Mouse (Mus musculus): ENCODE results near the gene Tatdn2. TPM values are rescaled to one million over a fixed set of nuclear protein-coding genes. Genes with fewer than 3 reads are reported as not detected.
A peak's percentile ranks its signal among the peaks of the same experiment; 100 is the strongest.

Gene Tatdn2
- total RNA-seq (2022), result 10 to 100 TPM; 41.0 to 65.6 (median 53.0) TPM

DNA sequence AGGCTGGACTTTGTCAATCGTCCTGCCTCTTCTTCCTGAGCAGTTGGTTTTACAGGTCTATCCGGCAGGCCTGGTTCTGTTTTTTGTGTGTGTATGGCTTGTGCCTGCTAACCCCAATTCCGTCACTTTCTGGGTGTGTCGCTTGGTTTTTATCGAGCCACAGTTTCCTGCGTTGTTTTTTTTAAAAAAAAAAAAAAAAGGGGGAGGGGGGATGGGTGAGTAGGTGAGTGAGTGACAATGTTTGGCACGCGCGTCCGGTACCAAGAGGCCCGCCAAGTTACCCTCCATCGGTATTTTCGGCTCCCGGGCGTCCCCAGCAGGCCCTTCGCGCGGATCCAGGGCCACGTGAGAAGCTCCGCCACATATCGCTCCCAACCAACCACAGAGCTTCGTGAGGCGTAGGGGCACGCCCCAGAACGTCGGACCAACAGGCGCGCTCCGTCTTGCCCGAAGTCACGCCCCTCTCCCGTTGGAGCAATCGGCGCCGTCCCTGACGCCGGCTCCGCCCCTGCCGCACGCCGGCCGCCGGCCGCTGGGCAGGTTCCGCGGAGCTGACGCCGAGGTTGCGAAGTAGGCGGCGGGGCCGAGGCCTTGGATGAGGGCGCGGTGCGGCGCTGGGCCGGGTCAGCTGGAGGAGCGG is at the start of gene Tatdn2:
TSS of gene Tatdn2 (plus strand) at position 469 of the 640 bp plus-strand sequence.
- DNase-seq (ENCODE audit: low spot score in 2 of 2), result peak; percentile 92 to 97

DNA sequence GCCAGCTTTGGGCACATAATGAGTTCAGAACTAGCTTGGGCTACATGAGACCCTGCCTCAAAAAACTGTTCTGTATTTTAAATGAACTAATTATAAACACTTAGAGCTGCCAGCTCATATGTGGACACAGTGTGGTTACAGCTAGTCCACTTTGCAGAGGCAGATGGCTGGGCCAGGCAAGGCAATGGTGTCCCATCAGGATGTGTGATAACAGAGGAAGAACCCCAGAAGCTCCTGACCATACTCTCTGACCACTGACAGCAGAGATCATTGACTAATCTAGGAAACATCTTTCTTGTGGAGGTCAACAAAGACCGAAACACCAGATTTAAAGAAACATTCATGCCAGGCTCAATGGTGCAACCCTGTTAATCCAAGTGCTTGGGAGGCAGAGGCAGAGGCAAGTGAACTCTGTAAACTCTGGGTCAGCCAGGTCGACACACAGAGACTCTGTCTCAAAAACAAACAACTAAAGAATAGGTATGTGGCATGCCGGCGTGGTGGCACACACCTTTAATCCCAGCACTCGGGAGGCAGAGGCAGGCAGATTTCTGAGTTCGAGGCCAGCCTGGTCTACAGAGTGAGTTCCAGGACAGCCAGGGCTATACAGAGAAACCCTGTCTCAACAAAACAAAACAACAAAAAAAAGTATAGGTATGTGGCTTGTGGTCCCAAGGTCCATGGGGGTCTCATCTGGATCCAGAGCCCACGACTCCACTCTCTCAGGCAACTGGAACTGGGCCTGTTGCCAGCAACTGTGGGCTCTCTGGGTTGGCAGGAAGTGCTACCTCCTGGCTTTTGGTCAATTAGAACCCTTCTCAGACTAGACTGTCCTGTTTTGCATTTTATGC is 47.3 kb upstream of the Tatdn2 start:
- DNase-seq (ENCODE audit: low spot score in 2 of 2), result no peak

DNA sequence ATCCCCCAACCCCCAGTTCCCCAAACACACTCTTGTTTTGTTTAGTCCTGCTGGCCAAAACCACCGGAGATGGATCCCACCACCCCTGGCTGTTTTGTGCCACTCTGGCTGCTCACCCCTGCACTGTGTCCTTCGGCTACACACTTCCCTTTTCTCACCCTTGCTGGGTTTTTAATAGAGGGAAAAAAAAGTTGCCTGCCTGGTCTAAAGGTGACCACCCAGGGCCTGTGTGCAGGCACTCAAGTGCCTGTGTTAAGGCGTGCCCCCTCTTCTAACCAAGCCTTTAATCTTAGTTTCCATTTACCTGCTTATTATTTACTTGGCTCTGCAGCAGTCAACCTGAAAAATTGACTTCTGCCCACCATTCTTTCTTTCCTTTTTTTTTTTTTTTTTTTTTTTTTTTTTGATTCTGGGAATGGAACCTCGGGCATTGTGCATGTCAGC is 46.6 kb upstream of the Tatdn2 start:
- DNase-seq (ENCODE audit: low spot score in 2 of 2), result no peak

DNA sequence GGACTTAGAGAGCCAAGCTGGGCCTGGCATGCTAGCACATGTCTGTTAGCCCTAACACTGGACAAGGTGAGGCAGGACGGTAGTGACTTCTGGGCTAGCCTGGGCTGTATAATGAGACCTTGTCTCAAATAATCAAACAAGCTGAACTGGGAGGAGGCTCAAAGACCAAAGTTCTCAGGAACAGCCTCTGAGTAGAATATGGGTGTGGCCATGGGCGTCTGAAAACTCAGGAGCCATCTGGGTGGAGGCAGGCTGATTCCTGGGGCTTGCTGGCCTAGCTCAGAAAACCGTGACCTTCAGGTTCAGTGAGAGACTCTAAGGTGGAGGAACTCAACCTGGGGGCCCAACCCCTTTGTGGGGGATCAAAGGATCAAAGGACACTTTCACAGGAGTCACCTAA is 45.2 kb upstream of the Tatdn2 start:
- DNase-seq (ENCODE audit: low spot score in 2 of 2), result no peak

DNA sequence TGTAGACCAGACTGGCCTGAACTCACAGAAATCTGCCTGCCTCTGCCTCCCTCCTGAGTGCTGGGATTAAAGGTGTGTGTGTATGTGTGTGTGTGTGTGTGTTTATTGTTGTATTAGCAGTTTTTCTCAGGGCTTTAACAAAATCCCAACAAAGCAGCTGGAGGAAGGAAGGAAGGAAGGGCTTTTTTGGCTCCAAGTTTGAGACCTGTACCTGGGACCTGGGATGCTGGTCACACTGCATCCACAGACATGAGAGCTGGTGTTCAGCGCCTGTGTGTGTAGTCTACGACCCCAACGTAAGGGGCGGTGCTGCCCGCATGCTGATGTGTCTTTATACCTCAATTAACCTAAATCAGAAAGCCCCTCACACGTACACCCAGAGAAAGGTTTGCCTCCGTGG is 43.3 kb upstream of the Tatdn2 start:
- no peak for DNase-seq (ENCODE audit: low spot score in 2 of 2)

DNA sequence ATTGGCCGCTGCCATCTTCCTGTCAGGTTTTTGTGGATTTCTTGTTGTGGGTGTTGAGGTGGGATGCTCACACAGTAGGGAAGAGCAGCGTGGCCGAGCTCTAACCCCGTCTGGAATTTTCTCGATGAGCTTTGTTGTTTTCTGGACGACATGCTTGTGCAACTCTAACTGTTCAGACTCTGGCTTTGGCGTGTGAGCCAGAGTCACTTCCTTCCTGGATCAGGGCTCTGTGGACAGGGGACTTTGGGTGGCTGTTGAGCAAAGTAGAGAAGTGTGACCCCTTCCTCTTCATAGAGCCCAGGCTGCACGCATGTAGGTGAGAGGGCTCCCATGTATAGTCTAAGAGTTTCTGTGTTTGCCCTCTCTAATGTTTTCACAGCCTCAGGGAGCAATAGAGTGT is 42.7 kb upstream of the Tatdn2 start:
- no peak for DNase-seq (ENCODE audit: low spot score in 2 of 2)

DNA sequence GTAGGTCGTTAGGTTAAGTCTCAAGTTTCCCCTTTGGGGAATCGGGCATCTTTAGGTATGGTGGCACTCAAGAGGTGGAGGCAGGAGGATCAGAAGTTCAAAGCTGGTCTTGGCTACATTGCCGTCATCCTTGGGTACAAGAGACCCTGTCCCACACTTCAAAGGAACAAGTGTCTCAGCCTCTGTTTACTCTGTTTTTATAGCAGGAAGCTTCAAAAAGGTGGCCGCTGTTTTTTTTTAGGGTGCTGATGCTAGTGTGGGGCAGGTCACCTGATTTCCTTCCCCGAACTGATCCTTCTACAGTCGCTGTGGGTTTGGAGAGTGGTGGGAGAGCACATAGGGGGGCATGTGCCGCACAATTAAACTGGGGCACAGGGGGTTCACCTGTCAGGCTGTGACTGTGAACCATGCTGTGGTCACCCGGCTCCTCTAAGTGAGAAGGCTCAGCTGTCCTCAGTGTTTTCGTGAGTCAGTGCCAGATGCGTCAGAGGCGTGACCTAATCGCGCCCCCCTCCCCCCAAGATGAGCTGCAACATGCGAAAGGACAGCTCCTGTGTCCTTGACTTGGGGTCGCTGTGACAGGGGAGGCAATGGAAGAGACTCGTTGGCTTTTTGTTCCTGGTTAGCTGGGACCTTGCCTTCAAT is 42.0 kb upstream of the Tatdn2 start:
- DNase-seq (ENCODE audit: low spot score in 2 of 2), result no peak

DNA sequence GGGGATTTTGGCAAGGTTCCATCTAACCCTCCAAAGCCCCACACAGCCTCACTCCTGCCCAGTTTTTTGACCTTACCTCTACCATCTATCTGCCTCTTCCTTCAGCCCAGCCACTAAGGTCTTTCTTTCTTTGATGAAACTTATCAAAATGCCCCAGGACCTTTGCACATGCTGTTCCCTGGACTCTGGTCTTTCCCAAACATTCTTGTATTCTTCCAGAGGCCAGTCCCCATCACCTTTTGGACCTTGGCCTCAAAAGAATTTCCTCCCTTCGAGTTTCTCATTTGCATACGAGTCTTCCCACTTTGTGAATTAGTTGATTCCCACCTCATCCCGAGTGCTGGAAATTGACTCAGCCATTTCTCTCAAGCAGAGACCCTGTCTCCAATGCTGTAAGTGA is 41.4 kb upstream of the Tatdn2 start:
- DNase-seq (ENCODE audit: low spot score in 2 of 2), result no peak

DNA sequence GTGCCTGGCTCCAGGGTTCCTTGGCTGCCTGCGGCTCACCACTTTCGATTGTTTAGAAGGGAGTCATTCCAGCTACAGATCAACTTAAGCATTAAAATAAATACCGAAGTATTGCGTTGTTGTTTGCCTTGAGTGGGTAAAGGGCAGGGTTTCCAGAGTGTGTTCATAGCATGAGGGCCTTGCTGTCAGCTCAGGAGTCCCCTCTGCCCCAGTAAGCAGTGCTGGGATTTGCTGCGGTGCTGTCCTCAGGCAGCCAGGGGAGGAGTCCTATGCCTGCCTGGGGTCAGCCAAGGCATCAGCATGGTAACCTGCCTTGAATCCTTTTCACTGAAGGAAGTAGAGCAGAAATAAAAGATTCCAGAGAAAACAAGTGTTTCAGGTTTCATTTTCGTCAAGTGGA is 40.0 kb upstream of the Tatdn2 start:
- DNase-seq (ENCODE audit: low spot score in 2 of 2), result no peak

DNA sequence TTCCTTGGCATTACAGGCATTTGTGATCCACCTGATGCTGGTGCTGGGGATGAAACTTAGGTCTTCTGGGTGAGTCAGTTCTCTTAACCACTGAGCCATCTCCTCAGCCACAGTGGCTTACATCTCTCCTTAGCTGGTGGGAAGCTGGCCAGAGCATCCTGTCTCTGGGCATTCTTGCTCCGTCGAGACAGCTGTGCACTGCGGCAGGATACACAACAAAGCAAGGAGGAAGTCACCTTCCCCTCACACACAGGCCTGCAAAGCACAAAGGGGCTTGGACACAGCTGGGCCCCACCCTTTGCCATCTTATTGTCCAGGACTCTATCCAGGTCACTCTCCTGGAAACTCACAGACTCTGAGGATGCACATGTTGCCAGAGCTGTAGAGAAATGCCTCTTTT is 38.6 kb upstream of the Tatdn2 start:
- no peak for DNase-seq (ENCODE audit: low spot score in 2 of 2)

DNA sequence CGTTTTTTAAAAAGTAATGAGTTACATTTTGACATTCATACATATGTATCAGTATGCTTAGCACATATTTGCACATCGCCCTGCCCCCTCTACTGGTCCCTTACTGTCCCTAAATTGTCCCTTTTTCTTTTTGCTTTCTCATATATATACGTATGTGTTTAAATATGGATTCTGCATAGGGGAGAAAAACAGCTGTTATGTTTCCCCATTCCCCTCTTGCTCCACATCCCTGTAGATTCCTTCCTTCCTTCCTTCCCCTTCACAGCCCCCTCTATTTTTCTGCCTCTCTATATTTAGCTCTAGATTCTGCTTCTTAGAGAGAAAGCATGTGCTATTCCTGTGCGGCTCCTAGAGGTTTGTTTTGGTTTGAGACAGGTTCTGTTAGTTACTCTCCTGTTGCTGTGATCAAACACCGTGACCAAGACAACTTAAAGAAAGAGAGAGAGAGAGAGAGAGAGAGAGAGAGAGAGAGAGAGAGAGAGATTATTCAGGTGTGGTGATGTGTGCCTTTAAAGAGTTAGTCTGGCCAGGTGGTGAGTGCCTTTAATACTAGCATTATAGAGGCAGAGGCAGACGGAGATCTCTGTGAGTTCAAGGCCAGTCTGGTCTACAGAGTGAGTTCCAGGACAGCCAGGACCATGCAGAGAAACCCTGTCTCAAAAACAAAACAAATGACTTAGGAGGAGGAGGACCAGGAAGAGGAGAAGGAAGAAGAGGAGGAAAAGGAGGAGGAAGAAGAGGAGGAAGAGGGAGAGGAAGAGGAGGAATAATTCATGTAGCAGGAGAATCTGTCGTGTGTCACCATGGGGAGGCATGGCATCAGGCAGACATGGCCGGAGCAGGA is 37.0 kb upstream of the Tatdn2 start:
- no peak for DNase-seq (ENCODE audit: low spot score in 2 of 2)

DNA sequence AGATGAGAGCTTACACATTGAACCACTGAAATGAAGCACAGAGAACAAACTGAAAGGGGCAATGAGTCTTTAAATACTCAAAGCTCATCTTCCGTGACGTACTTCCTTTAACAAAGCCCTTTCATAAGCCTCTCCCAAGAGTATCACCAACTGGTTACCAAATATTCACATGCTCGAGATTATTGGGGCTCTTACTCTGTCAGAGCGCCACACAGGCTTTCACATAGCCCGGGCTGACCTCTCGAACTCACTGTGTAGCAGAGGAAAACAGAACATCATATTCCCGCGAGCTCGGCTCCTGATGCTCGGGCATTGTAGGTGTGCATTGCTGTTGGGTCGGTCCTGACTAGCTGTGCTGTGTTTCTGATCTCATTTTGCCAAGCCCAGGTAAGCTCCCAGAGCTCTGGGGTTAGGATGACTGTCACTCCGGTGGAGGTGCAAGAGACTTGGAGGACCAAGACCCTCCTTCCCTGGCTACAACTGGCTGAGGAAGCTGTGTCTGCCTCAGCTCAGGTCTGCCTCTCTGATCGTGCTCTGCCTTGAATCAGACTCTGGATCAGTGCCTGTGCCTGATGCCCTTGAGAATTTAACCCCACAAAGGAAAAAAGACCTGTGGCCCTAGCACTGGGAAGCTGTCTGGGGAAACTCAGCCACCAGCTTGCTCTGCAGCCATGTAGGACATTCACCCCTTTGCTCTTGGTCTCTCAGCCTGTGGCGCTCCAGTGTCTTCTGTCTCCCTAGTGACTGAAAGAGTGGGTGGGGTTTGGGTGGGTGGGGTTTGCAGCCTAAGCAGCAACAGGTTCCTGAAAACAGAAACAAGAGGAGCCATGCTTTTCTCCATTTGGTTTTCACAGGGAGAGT is 36.1 kb upstream of the Tatdn2 start:
- DNase-seq (ENCODE audit: low spot score in 2 of 2), result no peak

DNA sequence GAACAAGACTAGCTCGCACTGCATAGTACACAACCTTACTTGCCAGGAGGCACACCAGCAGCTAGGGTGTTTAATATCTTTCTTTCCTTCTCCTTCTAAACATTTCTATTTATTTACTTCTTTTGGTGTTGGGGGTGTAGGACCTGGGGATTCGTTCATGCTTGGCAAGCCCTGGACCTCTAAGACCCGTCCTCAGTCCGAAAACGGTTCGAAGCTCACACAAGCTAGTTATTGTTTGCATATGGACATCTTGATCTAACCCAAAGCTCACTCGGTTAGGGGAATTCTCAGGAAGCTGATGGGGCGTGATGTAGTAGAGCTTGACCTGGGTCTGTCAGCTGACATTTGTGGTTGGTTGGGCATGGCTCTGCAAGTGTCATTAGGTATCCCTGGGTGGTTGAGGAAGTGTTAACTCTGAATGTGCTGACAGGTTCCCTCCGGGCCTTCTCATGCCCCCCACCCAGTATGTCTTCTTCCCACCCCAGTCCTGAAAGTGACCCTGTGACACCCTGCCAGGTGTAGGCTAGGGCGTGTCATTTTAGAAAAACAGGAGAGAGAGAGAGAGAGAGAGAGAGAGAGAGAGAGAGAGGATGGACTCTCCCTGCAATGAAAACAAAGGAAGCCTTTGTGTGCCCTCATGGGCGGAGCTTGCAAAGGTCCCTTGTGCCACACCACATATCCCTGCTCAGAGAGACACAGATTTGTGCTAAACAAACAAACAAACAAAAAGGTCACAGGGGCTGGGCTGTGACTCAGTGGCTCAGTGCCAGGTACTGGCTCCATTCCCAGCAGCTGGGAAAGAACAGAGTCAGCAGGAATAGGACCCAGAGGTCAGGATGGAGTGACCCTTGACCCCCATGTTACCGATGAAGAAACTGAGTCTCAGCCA is 35.3 kb upstream of the Tatdn2 start:
- no peak for DNase-seq (ENCODE audit: low spot score in 2 of 2)

DNA sequence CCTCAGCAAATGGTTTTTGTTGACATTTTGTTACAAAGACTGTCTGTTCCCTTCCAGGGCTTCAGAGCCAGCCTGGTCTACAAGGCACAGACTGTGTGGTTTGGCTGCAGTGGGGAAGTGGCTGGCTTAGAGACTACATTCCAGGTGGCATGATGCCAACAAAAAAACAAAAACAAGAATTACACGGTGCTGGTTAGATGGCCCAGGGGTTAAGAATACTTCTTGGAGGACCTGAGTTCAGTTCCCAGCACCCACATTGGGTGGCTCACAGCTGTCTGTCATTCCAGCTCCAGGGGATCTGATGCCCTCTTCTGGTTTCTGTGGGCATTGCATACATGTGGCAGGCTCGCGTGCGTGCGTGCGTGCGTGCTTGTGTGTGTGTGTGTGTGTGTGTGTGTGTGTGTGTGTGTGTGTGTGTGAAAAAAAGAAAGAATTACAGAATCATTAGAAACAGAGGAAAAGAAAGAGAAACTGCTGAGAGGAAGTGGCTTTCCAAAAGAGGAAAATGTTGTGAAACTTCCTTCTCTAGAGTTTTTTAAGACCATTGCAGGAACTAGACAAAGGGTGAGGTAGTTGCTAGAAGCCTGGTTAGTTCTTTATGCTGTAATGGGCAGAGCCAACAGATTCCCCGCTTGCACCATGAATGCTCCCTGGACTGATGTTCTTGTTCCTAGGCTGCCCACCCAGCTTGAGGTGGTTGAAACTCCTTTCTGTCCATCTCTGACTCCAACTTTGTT is 33.7 kb upstream of the Tatdn2 start:
- no peak for DNase-seq (ENCODE audit: low spot score in 2 of 2)

DNA sequence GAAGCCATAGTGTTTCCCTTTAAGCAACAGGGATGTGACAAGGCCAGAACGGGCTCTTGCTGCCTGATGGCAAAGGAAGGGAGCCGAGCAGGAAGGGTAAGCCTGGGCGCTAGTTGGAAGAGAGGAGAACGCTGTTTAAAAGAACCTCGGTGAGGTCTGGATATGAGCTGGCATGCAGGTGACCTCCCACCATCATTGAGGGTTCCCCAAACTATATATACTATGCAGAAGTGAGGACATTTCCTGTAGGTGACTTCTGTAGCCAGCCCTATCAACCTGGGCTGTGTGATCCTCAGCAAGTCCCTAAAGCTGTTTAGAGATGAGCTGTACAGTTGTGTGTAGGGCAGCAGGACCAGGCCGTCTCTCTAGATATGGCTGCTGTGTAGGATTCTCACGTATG is 32.5 kb upstream of the Tatdn2 start:
- DNase-seq (ENCODE audit: low spot score in 2 of 2), result no peak

DNA sequence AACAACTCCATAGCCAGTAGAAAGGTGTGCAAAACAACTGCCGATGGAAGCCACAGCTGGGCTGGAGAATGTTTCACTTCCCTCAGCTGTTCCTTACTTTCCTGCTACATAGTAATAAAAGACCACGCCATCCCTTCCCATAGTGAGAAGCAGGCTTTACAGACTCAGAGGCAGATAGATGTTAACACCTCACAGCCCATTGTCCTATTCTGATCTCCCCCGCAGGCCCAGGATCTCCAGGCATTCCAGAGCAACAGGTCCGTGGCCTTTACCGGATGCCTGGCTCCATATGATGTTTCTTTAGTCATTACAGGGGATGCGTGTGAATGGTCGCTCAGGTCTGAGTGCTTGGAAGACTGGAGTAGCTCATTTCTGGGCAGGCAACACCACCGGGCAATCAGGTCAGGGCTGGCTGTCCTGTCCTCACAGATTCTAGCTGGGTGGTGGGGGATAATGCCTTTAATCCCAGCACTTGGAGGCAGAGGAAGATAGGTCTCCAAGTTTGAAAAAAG is 29.2 kb upstream of the Tatdn2 start:
- DNase-seq (ENCODE audit: low spot score in 2 of 2), result no peak

DNA sequence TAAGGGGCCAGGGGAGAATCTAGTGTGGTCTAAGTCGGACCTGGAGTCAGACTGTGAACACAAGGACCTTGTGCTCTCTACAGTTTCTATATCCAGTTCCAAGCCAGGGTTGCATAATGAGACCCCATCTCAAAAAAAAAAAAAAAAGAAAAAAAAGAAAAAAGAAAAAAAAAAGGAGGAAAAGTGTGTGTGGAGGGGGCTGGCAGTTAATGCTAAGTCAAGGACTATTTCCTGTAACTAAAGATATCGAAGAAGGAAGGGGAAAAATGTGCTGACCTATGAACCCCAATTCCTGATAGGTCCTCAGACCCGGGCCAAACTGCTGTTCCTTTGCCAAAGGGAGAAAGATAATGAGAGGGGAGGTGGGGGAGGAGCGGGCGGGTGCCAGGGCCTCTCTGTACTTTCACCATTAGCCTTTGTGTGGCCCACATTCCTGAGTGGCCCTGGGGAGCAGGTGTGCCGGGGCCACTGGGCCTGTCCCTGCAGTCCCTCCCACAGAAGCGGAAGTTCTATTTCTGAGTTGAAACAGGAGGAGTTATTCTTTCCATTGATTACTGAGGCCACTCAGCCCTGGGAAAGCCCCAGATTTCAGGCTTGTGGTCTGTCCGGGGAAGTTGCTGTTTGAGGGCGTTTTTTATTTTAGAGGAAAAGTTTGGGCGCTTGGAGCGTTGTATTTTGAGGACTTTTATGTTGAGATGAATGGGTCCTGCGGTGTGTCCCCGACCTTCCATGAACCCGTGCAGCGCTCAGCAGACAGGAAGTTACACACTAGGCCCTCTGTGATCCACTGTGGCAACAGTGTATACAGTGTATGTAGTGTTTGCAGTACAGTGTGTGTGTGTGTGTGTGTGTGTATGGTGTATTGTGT is 28.3 kb upstream of the Tatdn2 start:
- DNase-seq (ENCODE audit: low spot score in 2 of 2), result no peak

DNA sequence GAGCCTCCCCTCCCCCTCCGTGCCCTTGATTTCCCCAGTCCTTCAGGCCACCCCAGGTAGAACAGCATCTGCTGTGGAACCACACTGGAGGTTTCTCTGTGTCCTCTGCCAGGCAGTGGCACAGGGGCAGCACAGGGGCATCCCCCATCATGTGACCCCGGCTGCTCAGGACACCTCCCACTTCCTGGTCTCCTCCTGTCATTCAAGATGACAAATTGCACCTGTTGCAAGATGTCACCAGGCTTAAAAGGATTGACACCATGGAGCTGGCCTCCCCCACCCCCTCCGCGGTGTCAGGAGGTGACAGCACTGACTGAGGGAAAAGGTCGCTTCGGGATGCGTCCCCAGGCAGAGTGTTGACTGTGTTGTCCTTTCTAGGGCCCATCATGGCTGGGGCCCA is 27.0 kb upstream of the Tatdn2 start:
- no peak for DNase-seq (ENCODE audit: low spot score in 2 of 2)
